Mouse (Mus musculus) megakaryocyte, embryonic 14.5 days (primary cell): ENCODE measurements around the gene Prr5l.

Source experiments
- FLI1 ChIP-seq: IDR thresholded peaks from 2 replicates; pipeline ENCODE4 v1.6.1; 2012; ENCODE audit warnings: low read length, inconsistent platforms, mixed read lengths
- GATA1 ChIP-seq: IDR thresholded peaks from 3 replicates; pipeline ENCODE4 v1.6.1; 2012; ENCODE audit warnings: mixed read lengths, low read length, inconsistent platforms, borderline replicate concordance

DNA sequence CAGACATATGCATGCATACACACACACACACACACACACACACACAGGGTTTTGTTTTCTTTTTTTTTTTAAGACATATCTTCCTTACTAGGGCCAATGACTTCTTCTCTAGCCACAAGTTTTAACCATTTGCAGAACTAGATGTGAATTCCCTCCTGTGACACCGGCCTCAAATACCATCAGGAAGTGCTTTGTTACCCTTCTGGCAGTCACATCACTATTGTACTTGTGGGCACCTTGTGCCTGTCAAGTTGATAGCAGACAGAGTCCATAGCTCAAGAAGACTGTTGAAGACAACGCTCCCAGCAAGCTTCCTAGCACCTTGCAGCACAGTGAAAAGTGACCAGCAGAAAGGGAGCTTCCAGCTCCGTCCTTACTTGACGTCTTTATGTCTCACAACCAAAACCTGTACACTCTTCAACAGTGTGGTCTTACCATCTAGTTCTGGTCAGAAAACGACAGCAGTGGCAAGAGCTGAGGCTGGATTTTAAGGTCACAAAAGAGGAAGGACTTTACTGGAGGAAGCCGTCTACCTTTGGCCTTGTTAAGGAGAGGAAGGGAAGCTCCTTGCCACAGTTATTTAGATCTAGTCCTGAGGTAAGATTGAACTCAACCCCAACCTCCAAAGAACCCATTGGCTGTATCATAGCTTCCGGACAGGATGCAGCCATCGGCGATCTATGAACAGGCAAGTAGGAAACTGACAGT, 47.9 kb downstream of the Prr5l start:
- TF ChIP-seq GATA1 (no peak), FLI1 (no peak)
